Mouse (Mus musculus): ENCODE data around the gene Mgat4a. TPM values are rescaled to one million over a fixed set of nuclear protein-coding genes. Genes with fewer than 3 reads are reported as not detected.

Gene Mgat4a
- polyA plus RNA-seq, 1 experiment from 2014 or later = 7.0 TPM

DNA sequence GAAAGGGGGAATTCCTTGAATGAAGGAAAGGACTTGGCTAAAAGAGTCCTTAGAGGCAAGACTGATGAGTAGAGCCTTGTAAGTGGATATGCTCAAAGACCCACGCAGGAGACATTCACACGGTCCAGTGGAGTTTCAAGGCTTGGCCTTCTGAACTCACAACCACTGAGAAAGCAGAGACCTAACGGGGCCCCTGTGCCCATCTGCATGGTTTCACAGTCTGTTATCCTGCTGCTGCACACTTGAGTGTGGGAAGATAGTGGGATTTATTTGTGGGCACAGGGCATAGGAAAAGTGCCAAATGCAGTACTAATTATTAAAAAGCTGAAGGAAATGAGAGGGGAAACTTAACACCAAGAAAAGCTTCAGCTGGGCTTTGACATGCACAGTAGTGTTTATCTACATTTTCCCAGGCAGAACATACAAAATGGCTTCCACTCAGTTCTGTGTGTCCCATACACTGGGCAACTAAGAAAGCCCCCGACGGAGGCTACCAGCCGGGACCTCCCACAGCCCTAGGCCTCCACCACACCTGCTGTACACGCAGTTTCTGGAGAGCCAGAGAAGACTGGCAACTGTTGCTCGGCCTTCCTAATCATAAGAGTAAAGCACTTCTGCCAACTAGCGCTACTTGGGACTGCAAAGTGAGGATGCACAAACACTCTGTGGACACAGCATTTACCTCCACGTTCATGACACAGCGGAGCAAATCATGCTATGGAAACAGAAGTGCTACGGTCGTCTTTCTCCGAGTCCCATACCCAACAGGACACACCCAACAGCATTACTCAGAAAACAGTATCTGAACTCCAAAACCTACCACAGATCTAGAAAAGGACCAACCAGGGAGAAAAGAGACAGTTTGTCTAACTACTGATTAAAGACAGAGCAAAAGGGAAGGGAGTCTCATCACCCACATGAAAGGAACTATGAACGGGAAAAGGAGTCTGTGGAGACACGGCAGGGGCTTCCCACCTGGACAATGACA is 97.7 kb downstream of the Mgat4a start:
- Histone ChIP-seq H3K4me2 (ENCODE audit: low read length) (no peak overlapping the region), H3K36me3 (ENCODE audit: control insufficient read depth, insufficient read depth, low read length) (peaks cover 40% of the 10 kb centered on the region), H3K4me1 (ENCODE audit: control insufficient read depth, insufficient read depth, low read length) (no peaks in the 10 kb centered on the region), H3K9me3 (replicated peaks; ENCODE audit: control insufficient read depth, low read length) (no peaks in the 10 kb centered on the region), H3K4me3 (ENCODE audit: low read depth, low read length) (no peak overlapping the region), H3K9ac (ENCODE audit: low read length) (no peak overlapping the region), H3K27me3 (replicated peaks; ENCODE audit: control insufficient read depth, insufficient read depth, low read length) (no peaks in the 10 kb centered on the region), H3K27ac (ENCODE audit: low read depth, low read length) (no peak overlapping the region)
- WGBS = 92% methylated on average over 16 of the region's 16 CpGs
- DNase-seq (ENCODE audit: low spot score) = no peak
- ATAC-seq = no peak

DNA sequence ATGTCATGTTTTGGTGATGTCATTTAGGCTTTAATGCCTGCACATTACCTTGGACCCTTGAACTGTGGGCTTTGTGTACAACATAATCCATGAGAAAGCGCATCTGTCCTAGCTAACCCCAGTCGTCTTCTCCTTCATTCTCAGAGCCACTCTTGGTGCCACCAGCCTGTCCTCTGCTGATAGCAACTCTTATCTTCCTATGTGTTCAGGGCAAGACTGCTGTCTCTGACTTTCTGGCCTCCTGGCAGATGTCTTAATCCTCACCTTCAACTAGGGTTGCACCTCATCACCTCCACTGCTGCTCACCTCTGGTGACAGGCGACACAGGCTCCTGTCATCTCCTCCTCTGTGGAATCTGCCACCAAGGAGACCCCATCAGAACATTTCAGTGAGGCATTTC is 104.4 kb downstream of the Mgat4a start:
- ATAC-seq (no peak), DNase-seq (ENCODE audit: low spot score) (no peak)
- H3K27me3 ChIP-seq (replicated peaks; ENCODE audit: control insufficient read depth, insufficient read depth, low read length) = no peaks in the 10 kb centered on the region
- no peak overlapping the region for H3K4me2 ChIP-seq (ENCODE audit: low read length)
- H3K9me3 ChIP-seq (replicated peaks; ENCODE audit: control insufficient read depth, low read length) = no peaks in the 10 kb centered on the region
- H3K4me1 ChIP-seq (ENCODE audit: control insufficient read depth, insufficient read depth, low read length) = peaks cover under 1% of the 10 kb centered on the region
- no peak overlapping the region for H3K27ac ChIP-seq (ENCODE audit: low read depth, low read length)
- no peak overlapping the region for H3K4me3 ChIP-seq (ENCODE audit: low read depth, low read length)
- peaks cover 83% of the 10 kb centered on the region for H3K36me3 ChIP-seq (ENCODE audit: control insufficient read depth, insufficient read depth, low read length)
- WGBS = 94% methylated on average over 3 of the region's 3 CpGs
- no peak overlapping the region for H3K9ac ChIP-seq (ENCODE audit: low read length)

DNA sequence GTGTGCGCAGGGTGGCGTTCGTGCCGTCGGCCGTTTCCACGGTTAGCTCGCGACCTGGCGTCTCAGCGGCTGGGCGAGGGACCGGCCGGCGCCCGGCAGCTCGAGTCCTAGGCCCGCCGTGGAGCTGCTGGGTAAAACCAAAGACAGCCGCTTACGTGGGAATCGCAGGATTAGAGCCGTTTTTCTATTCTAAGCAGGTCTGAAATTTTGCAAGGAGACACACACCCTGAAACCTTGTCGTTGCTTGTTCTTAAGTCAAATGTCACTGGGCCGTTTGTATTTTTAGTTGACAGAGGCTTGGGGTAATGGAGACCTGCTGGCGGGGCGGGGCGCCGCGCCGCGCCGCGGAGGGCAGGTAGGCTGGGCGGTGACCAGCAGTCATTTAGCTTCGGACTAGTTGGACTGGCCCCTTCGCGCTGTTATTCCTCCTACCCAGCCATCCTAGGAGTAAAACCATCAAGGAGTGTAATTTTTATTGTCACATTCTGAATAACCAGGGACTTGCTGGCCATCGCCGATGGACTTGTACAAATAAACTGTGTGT is 110.4 kb downstream of the Mgat4a start:
- H3K9me3 ChIP-seq (replicated peaks; ENCODE audit: control insufficient read depth, low read length) = no peaks in the 10 kb centered on the region

DNA sequence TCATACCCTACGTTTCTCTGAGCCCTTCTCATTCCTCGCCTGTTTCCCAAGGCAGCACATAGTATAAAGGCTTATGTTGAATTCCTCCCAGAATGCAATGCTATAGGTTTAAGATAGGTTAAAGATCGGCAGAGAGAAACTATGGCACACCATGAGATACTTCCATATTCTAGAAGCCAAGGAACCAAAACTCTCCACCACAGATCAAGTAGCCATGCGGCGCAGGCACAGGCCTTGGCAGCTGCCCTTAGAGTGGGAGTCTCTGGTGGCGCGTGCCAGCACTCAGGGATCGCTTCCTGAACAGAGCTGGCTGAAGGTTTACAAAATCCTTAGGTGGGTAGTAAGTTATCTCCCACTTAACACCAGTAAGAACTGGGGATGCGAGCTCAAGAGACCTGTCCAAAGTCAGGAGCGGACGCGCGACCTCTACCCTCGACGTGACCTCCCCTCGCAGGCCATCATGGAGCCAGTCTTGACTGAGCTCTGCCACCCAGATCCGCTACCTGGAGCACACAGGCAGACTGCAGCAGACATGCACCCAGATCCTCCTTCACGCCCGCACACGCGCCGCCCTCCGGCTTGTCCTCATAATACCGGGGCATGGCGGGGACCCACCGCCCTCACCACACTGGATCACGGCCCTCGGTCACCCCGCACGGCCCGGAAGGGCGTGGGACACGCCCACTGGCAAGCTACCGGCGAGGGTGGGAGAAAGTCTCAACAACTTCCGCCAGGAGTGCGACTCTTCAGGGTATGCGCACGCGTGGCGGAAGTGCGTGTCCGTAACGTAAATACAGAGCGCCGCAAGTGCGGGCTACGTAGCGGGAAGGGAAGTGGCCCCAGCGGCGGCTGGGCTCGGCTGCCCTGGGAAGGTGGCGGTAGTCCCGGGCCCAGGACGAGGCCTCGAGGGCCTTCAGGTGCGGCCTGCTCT is 111.2 kb downstream of the Mgat4a start, which contains the start of the genes Coa5 and Unc50:
TSS of gene Coa5 (minus strand) at position 738 of the 931 bp plus-strand sequence.
TSS of gene Unc50 (plus strand) at position 774 of the 931 bp plus-strand sequence.
- peak; percentile 99 for ATAC-seq
- no peaks in the 10 kb centered on the region for H3K27me3 ChIP-seq (replicated peaks; ENCODE audit: control insufficient read depth, insufficient read depth, low read length)
- WGBS = 3% methylated on average over 57 of the region's 57 CpGs

More for the DNA sequence above, 110.4 kb downstream of the Mgat4a start:
- no peak for DNase-seq (ENCODE audit: low spot score)
- H3K27ac ChIP-seq (ENCODE audit: low read depth, low read length) = peak overlapping the region; percentile 1; the same call in 1 of the 2 replicates
- H3K9ac ChIP-seq (ENCODE audit: low read length) = peak overlapping the region; percentile 85
- peaks cover 13% of the 10 kb centered on the region for H3K4me1 ChIP-seq (ENCODE audit: control insufficient read depth, insufficient read depth, low read length)
- no peaks in the 10 kb centered on the region for H3K27me3 ChIP-seq (replicated peaks; ENCODE audit: control insufficient read depth, insufficient read depth, low read length)
- 2% methylated on average over 40 of the region's 40 CpGs for WGBS
- H3K4me2 ChIP-seq (ENCODE audit: low read length) = peak overlapping the region; percentile 89
- H3K36me3 ChIP-seq (ENCODE audit: control insufficient read depth, insufficient read depth, low read length) = peaks cover 46% of the 10 kb centered on the region
- peak; percentile 9; the same call in 1 of the 2 replicates for ATAC-seq
- peak overlapping the region; percentile 78 for H3K4me3 ChIP-seq (ENCODE audit: low read depth, low read length)

DNA sequence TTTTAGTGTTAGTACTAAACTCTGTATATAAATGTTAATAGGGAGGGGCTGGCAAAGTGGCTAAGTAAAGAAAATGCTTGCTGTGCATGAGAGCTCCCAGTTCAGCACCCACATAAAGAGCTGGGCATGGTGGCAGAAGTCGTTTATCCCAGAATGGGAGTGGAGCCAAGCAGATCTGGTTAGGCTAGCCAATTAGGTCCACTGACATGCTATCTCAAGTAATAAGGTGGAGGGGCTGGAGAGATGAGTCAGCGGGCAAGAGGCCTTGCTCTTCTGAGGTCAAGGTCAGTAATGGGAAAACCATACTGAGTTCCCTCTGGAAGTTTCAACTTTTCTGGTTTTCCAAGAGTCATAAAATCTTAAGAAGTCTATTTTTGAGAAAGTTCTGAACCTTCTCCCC is 111.9 kb downstream of the Mgat4a start:
- Histone ChIP-seq H3K4me3 (ENCODE audit: low read depth, low read length) (peak overlapping the region; percentile 78), H3K9ac (ENCODE audit: low read length) (peak overlapping the region; percentile 85), H3K9me3 (replicated peaks; ENCODE audit: control insufficient read depth, low read length) (peaks cover 4% of the 10 kb centered on the region; the same call in 1 of the 2 replicates), H3K4me1 (ENCODE audit: control insufficient read depth, insufficient read depth, low read length) (peaks cover 13% of the 10 kb centered on the region), H3K27me3 (replicated peaks; ENCODE audit: control insufficient read depth, insufficient read depth, low read length) (no peaks in the 10 kb centered on the region), H3K27ac (ENCODE audit: low read depth, low read length) (no peak overlapping the region), H3K36me3 (ENCODE audit: control insufficient read depth, insufficient read depth, low read length) (peaks cover 40% of the 10 kb centered on the region), H3K4me2 (ENCODE audit: low read length) (peak overlapping the region; percentile 89)
- ATAC-seq (no peak), DNase-seq (ENCODE audit: low spot score) (no peak)
- WGBS = 56% methylated on average over 2 of the region's 2 CpGs

More for the DNA sequence above, 111.2 kb downstream of the Mgat4a start, which contains the start of the genes Coa5 and Unc50:
- peak; percentile 98 for DNase-seq (ENCODE audit: low spot score)
- Histone ChIP-seq H3K27ac (ENCODE audit: low read depth, low read length) (peak within 1 kb of the TSS; percentile 1; the same call in 1 of the 2 replicates), H3K4me1 (ENCODE audit: control insufficient read depth, insufficient read depth, low read length) (peaks cover 13% of the 10 kb centered on the region), H3K9ac (ENCODE audit: low read length) (peak within 1 kb of the TSS; percentile 85), H3K36me3 (ENCODE audit: control insufficient read depth, insufficient read depth, low read length) (peaks cover 44% of the 10 kb centered on the region), H3K9me3 (replicated peaks; ENCODE audit: control insufficient read depth, low read length) (no peaks in the 10 kb centered on the region; the same call in 1 of the 2 replicates), H3K4me2 (ENCODE audit: low read length) (peak within 1 kb of the TSS; percentile 89), H3K4me3 (ENCODE audit: low read depth, low read length) (peak within 1 kb of the TSS; percentile 78)

DNA sequence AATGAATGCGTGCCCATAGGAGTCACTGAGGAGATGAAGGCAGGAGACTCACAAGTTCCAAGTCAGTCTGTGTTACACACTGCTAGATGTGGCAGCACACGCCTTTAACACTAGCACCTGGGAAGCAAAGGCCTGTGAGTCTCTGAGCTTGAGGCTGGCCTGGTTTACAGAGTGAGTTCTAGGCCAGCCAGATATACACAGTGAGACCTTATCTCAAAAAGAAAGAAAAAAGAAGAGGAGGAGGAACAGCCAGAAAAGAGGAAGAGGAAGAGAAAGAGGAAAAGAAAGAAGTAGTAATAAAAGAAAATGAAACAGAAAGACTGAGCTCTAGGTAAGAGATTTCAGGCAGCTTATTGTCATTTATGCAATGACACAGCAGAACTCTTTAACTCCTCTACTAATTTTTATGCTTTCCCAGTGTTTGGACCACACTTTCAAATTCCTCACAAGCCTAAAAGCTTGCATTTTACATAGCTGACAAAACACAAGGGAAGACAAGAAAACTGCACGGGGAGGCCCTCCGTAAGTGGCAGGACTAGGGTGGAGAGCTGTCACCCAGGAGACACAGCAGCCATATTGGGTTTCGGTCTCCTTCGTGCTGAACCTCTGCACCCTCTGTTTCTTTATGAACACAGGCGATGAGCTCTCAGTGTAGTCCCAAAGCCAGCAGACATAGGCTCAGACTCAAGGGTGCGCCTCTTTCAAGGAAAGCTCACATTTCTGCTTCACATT is 113.5 kb downstream of the Mgat4a start:
- Histone ChIP-seq H3K27ac (ENCODE audit: low read depth, low read length) (no peak overlapping the region), H3K36me3 (ENCODE audit: control insufficient read depth, insufficient read depth, low read length) (peaks cover 26% of the 10 kb centered on the region), H3K4me3 (ENCODE audit: low read depth, low read length) (no peak overlapping the region), H3K9me3 (replicated peaks; ENCODE audit: control insufficient read depth, low read length) (peaks cover 4% of the 10 kb centered on the region; the same call in 1 of the 2 replicates), H3K4me1 (ENCODE audit: control insufficient read depth, insufficient read depth, low read length) (peaks cover 13% of the 10 kb centered on the region), H3K27me3 (replicated peaks; ENCODE audit: control insufficient read depth, insufficient read depth, low read length) (no peaks in the 10 kb centered on the region), H3K4me2 (ENCODE audit: low read length) (no peak overlapping the region), H3K9ac (ENCODE audit: low read length) (no peak overlapping the region)
- 93% methylated on average over 8 of the region's 8 CpGs for whole genome bisulfite sequencing
- ATAC-seq (no peak), DNase-seq (ENCODE audit: low spot score) (no peak)

DNA sequence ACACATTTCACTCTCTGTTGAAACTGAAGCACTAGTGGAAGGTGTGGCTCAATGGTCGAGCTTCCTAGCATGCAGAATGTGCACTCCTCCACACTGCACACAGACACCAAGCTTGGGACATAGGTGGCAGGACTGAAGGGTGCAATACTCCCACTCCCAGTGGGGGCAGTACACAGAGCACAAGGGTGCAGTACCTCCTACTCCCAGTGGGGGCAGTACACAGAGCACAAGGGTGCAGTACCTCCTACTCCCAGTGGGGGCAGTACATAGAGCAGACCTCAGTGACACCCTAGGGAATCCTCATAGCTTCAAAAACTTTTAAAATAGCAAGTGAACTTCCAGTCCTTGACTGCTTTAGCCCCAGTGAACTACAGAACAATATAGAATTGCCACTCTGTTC is 121.4 kb downstream of the Mgat4a start:
- 97% methylated on average over 1 of the region's 1 CpGs for WGBS
- no peak for ATAC-seq
- Histone ChIP-seq H3K4me2 (ENCODE audit: low read length) (no peak overlapping the region), H3K9me3 (replicated peaks; ENCODE audit: control insufficient read depth, low read length) (peaks cover 4% of the 10 kb centered on the region; the same call in 1 of the 2 replicates), H3K9ac (ENCODE audit: low read length) (no peak overlapping the region), H3K27me3 (replicated peaks; ENCODE audit: control insufficient read depth, insufficient read depth, low read length) (no peaks in the 10 kb centered on the region), H3K4me1 (ENCODE audit: control insufficient read depth, insufficient read depth, low read length) (no peaks in the 10 kb centered on the region), H3K27ac (ENCODE audit: low read depth, low read length) (no peak overlapping the region), H3K4me3 (ENCODE audit: low read depth, low read length) (no peak overlapping the region), H3K36me3 (ENCODE audit: control insufficient read depth, insufficient read depth, low read length) (peaks cover 22% of the 10 kb centered on the region)
- DNase-seq (ENCODE audit: low spot score) = peak; percentile 4

DNA sequence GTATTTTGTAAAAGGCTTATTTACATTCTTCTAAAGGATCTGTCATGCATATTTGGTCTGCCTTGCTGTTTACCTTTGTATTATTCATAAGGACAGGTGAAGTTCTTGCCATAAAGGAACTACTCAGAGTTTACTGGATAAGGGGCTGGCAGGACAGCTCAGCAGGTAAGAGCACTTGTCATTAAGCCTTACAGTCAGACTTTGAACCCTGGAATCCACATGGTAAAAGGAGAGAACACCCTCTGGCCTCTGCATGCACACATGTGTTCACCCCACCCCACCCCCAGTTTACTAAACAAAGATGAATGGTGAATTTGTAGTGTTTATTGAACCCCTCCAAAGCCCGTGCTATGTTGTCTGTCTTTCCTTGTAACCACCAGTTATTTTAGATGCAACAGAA is 125.4 kb downstream of the Mgat4a start:
- Histone ChIP-seq H3K4me1 (ENCODE audit: control insufficient read depth, insufficient read depth, low read length) (no peaks in the 10 kb centered on the region), H3K9ac (ENCODE audit: low read length) (no peak overlapping the region), H3K9me3 (replicated peaks; ENCODE audit: control insufficient read depth, low read length) (no peaks in the 10 kb centered on the region), H3K27ac (ENCODE audit: low read depth, low read length) (no peak overlapping the region), H3K4me3 (ENCODE audit: low read depth, low read length) (no peak overlapping the region), H3K4me2 (ENCODE audit: low read length) (no peak overlapping the region), H3K36me3 (ENCODE audit: control insufficient read depth, insufficient read depth, low read length) (peaks cover 22% of the 10 kb centered on the region), H3K27me3 (replicated peaks; ENCODE audit: control insufficient read depth, insufficient read depth, low read length) (no peaks in the 10 kb centered on the region)
- DNase-seq (ENCODE audit: low spot score) = no peak
- WGBS = 91% methylated on average over 1 of the region's 1 CpGs
- ATAC-seq = no peak
